27 mouse cellular contexts compared by ENCODE assay signal in genomic region chr5:101496161-101496560, GRCm38 (mm10).
"Had no signal": no experiment of that assay in that cellular context is flagged by ENCODE, and none has a peak within 500 bp of the region (broad histone marks: within the 10 kb centered on the region; RNA-seq: fewer than 3 reads in every experiment).

No protein-coding gene starts in this region.

- DNase-seq: cerebellum, adult 2 months; cerebellum, adult 8-10 months; cerebellum, adult 9-10 months; cerebellum, adult 9-11 months; cerebellum, postnatal 10 days; cerebellum, postnatal 14 days; cerebellum, postnatal 25 days; cerebellum, postnatal 36 days; forebrain, postnatal 0 days; gastrocnemius, adult 2 months; gastrocnemius, postnatal 10 days; gastrocnemius, postnatal 14 days; gastrocnemius, postnatal 25 days; gastrocnemius, postnatal 36 days; heart, adult 18-20 months; heart, adult 2 months had no signal

- H3K4me3 ChIP-seq: embryonic facial prominence, embryonic 10.5 days; embryonic facial prominence, embryonic 12.5 days; embryonic facial prominence, embryonic 13.5 days; embryonic facial prominence, embryonic 15.5 days; erythroblast, embryonic 14.5 days; forebrain, embryonic 10.5 days; forebrain, embryonic 12.5 days; forebrain, embryonic 13.5 days; forebrain, embryonic 15.5 days; gastrocnemius, adult 2 months; heart, adult 2 months had no signal

- H3K9me3 ChIP-seq: embryonic facial prominence, embryonic 10.5 days; embryonic facial prominence, embryonic 12.5 days; embryonic facial prominence, embryonic 13.5 days; embryonic facial prominence, embryonic 15.5 days; forebrain, embryonic 10.5 days; forebrain, embryonic 12.5 days; forebrain, embryonic 13.5 days; forebrain, embryonic 15.5 days had no signal

- H3K27ac ChIP-seq: embryonic facial prominence, embryonic 10.5 days; embryonic facial prominence, embryonic 12.5 days; embryonic facial prominence, embryonic 13.5 days; embryonic facial prominence, embryonic 15.5 days; forebrain, embryonic 10.5 days; forebrain, embryonic 12.5 days; forebrain, embryonic 13.5 days; forebrain, embryonic 15.5 days; gastrocnemius, adult 2 months; heart, adult 2 months had no signal

- H3K27me3 ChIP-seq: embryonic facial prominence, embryonic 12.5 days; embryonic facial prominence, embryonic 13.5 days; embryonic facial prominence, embryonic 15.5 days; forebrain, embryonic 15.5 days had no signal

- H3K9ac ChIP-seq: embryonic facial prominence, embryonic 12.5 days; embryonic facial prominence, embryonic 13.5 days; embryonic facial prominence, embryonic 15.5 days; forebrain, embryonic 12.5 days; forebrain, embryonic 13.5 days; forebrain, embryonic 15.5 days; forebrain, postnatal 0 days had no signal

- H3K36me3 ChIP-seq: embryonic facial prominence, embryonic 10.5 days; embryonic facial prominence, embryonic 12.5 days; embryonic facial prominence, embryonic 13.5 days; embryonic facial prominence, embryonic 15.5 days; forebrain, embryonic 10.5 days; forebrain, embryonic 12.5 days; forebrain, embryonic 15.5 days had no signal

- H3K4me1 ChIP-seq: embryonic facial prominence, embryonic 10.5 days; embryonic facial prominence, embryonic 12.5 days; embryonic facial prominence, embryonic 13.5 days; embryonic facial prominence, embryonic 15.5 days; forebrain, embryonic 12.5 days had no signal

- ATAC-seq: forebrain, embryonic 13.5 days; forebrain, embryonic 14.5 days; forebrain, embryonic 15.5 days; forebrain, embryonic 16.5 days; forebrain, postnatal 0 days had no signal

- H3K4me2 ChIP-seq: embryonic facial prominence, embryonic 12.5 days; embryonic facial prominence, embryonic 13.5 days; embryonic facial prominence, embryonic 15.5 days; forebrain, embryonic 12.5 days; forebrain, embryonic 13.5 days; forebrain, embryonic 15.5 days had no signal
